Mouse (Mus musculus): Measurements from ENCODE around the gene Abcg5.
A peak's percentile ranks its signal among the peaks of the same experiment; 100 is the strongest.

The Abcg5 gene

GRCm38 (mm10) chr17:84644292-84645050, 38.3 kb downstream of the Abcg5 start:
- DNase-seq = peak; percentile 43

GRCm38 (mm10) chr17:84642324-84642723, 40.5 kb downstream of the Abcg5 start:
- DNase-seq = no peak

GRCm38 (mm10) chr17:84641893-84642292, 40.9 kb downstream of the Abcg5 start:
- no peak for DNase-seq

- no peak for DNase-seq
Observed at GRCm38 (mm10) chr17:84639796-84640378, 42.9 kb downstream of the Abcg5 start.

- DNase-seq = no peak
Observed at GRCm38 (mm10) chr17:84637971-84638370, 44.8 kb downstream of the Abcg5 start.

- DNase-seq = no peak
Observed at GRCm38 (mm10) chr17:84636328-84636727, 46.5 kb downstream of the Abcg5 start.

- no peak for DNase-seq
Observed at GRCm38 (mm10) chr17:84633443-84633842, 49.4 kb downstream of the Abcg5 start.

- no peak for DNase-seq
Observed at GRCm38 (mm10) chr17:84631836-84632235, 51.0 kb downstream of the Abcg5 start.

GRCm38 (mm10) chr17:84628611-84629010, 54.2 kb downstream of the Abcg5 start:
- DNase-seq = no peak

GRCm38 (mm10) chr17:84627721-84628120, 55.1 kb downstream of the Abcg5 start:
- no peak for DNase-seq

GRCm38 (mm10) chr17:84626857-84627305, 55.9 kb downstream of the Abcg5 start:
- DNase-seq = peak; percentile 53

- peak; percentile 99 for DNase-seq
Observed at GRCm38 (mm10) chr17:84626276-84626856, 56.4 kb downstream of the Abcg5 start, which contains the start of gene Dync2li1. Dync2li1 (plus strand) TSS chr17:84626496.

- DNase-seq = peak; percentile 65
Observed at GRCm38 (mm10) chr17:84622873-84623272, 59.9 kb downstream of the Abcg5 start.

- DNase-seq = no peak
Observed at GRCm38 (mm10) chr17:84622028-84622427, 60.8 kb downstream of the Abcg5 start.

- DNase-seq = no peak
Observed at GRCm38 (mm10) chr17:84621209-84621608, 61.6 kb downstream of the Abcg5 start.

- no peak for DNase-seq
Observed at GRCm38 (mm10) chr17:84620610-84621009, 62.2 kb downstream of the Abcg5 start.

GRCm38 (mm10) chr17:84620076-84620475, 62.7 kb downstream of the Abcg5 start:
- no peak for DNase-seq

- no peak for DNase-seq
Observed at GRCm38 (mm10) chr17:84619112-84619511, 63.7 kb downstream of the Abcg5 start.

GRCm38 (mm10) chr17:84617953-84618352, 64.9 kb downstream of the Abcg5 start:
- no peak for DNase-seq

- no peak for DNase-seq
Observed at GRCm38 (mm10) chr17:84616526-84617074, 66.2 kb downstream of the Abcg5 start.

- no peak for DNase-seq
Observed at GRCm38 (mm10) chr17:84615811-84616210, 67.0 kb downstream of the Abcg5 start.

GRCm38 (mm10) chr17:84611971-84612370, 70.8 kb downstream of the Abcg5 start:
- no peak for DNase-seq

GRCm38 (mm10) chr17:84611500-84611899, 71.3 kb downstream of the Abcg5 start:
- no peak for DNase-seq

- DNase-seq = no peak
Observed at GRCm38 (mm10) chr17:84608606-84609005, 74.2 kb downstream of the Abcg5 start.
